Mouse (Mus musculus): ENCODE data around the gene Cflar.

Gene Cflar

GRCm38 (mm10) chr1:58712076-58713061, 1.1 kb downstream of the Cflar start:
- in situ Hi-C loops (cut with MboI, MseI) = no loop called here

- in situ Hi-C loops (cut with MboI, MseI) = no loop called here
Measured at GRCm38 (mm10) chr1:58713081-58713892, 2.0 kb downstream of the Cflar start.

- in situ Hi-C loops (cut with MboI, MseI) = no loop called here
Measured at GRCm38 (mm10) chr1:58713893-58714231, 2.6 kb downstream of the Cflar start.

GRCm38 (mm10) chr1:58714361-58714760, 3.1 kb downstream of the Cflar start:
- in situ Hi-C loops (cut with MboI, MseI) = no loop called here

GRCm38 (mm10) chr1:58715536-58715935, 4.2 kb downstream of the Cflar start:
- in situ Hi-C loops (cut with MboI, MseI) = no loop called here

- in situ Hi-C loops (cut with MboI, MseI) = no loop called here
Measured at GRCm38 (mm10) chr1:58716162-58716882, 5.0 kb downstream of the Cflar start.

GRCm38 (mm10) chr1:58716883-58717220, 5.5 kb downstream of the Cflar start:
- in situ Hi-C loops (cut with MboI, MseI) = no loop called here

GRCm38 (mm10) chr1:58717589-58718270, 6.4 kb downstream of the Cflar start:
- in situ Hi-C loops (cut with MboI, MseI) = no loop called here

GRCm38 (mm10) chr1:58719356-58719945, 8.1 kb downstream of the Cflar start:
- in situ Hi-C loops (cut with MboI, MseI) = no loop called here

GRCm38 (mm10) chr1:58720090-58720489, 8.8 kb downstream of the Cflar start:
- in situ Hi-C loops (cut with MboI, MseI) = no loop called here

GRCm38 (mm10) chr1:58720988-58721387, 9.7 kb downstream of the Cflar start:
- in situ Hi-C loops (cut with MboI, MseI) = no loop called here

GRCm38 (mm10) chr1:58722115-58722938, 11.0 kb downstream of the Cflar start:
- in situ Hi-C loops (cut with MboI, MseI) = no loop called here

- in situ Hi-C loops (cut with MboI, MseI) = no loop called here
Measured at GRCm38 (mm10) chr1:58723062-58723808, 11.9 kb downstream of the Cflar start.

GRCm38 (mm10) chr1:58723809-58724405, 12.6 kb downstream of the Cflar start:
- in situ Hi-C loops (cut with MboI, MseI) = no loop called here

GRCm38 (mm10) chr1:58724533-58724932, 13.2 kb downstream of the Cflar start:
- in situ Hi-C loops (cut with MboI, MseI) = no loop called here

- in situ Hi-C loops (cut with MboI, MseI) = loop anchor here (5.0 kb wide), 1 partner anchor 77 kb away; no protein-coding TSS in a partner anchor
Measured at GRCm38 (mm10) chr1:58725095-58725494, 13.8 kb downstream of the Cflar start.

GRCm38 (mm10) chr1:58725767-58726166, 14.5 kb downstream of the Cflar start:
- in situ Hi-C loops (cut with MboI, MseI) = loop anchor here (5.0 kb wide), 1 partner anchor 77 kb away; no protein-coding TSS in a partner anchor

GRCm38 (mm10) chr1:58727019-58727746, 15.9 kb downstream of the Cflar start:
- in situ Hi-C loops (cut with MboI, MseI) = loop anchor here (5.0 kb wide), 1 partner anchor 75 kb away; no protein-coding TSS in a partner anchor
